In the genomic region with DNA sequence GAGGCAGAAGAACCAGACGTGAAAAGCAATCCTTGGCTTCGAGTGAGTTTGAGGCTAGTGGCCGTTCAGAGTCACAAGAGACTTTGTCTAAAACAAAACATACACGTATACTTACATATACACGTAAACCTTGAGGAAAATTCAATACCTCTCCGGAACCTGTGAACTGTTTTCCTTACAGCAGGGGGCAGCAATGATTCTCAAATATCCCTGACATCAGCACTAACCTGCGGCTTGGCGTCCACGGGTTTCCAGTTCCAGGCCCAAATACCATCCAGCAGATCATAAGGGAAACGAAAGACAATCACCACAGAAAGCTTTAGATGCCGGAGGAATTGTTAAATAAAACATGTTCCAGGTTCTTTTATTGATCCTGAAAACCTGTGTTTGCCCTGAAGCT, we compare ENCODE assay signal across 9 mouse cellular contexts. TPM values are rescaled to one million over a fixed set of nuclear protein-coding genes. Genes with fewer than 3 reads are reported as not detected.
DNase-seq lines count a peak whose midpoint lies in the region; ATAC-seq and TF ChIP-seq lines count a peak whose summit lies in the region.
"Had no signal": no experiment of that assay in that cellular context is flagged by ENCODE, and none has a peak within 500 bp of the region (broad histone marks: within the 10 kb centered on the region; RNA-seq: fewer than 3 reads in every experiment).

No protein-coding gene starts in this region.

- no peaks in the 10 kb centered on the region for H3K36me3 ChIP-seq in kidney, postnatal 0 days (ENCODE audit: insufficient read depth, low read length)
- H3K36me3 ChIP-seq in liver, embryonic 11.5 days (ENCODE audit: control insufficient read depth, insufficient read depth, low read length) = no peaks in the 10 kb centered on the region
- H3K36me3 ChIP-seq: heart, embryonic 13.5 days had no signal

- no peaks in the 10 kb centered on the region for H3K27me3 ChIP-seq in kidney, postnatal 0 days (ENCODE audit: insufficient read depth, low read length)
- H3K27me3 ChIP-seq in liver, embryonic 11.5 days (replicated peaks; ENCODE audit: control insufficient read depth, insufficient read depth, low read length) = no peaks in the 10 kb centered on the region
- H3K27me3 ChIP-seq: heart, embryonic 13.5 days had no signal

- intact Hi-C loops in gastrocnemius, postnatal 14 days (cut with DNase I; ENCODE audit: low total_unique reads) = no loop called here

- peak overlapping the region; percentile 57; the same call in 1 of the 2 replicates for H3K27ac ChIP-seq in kidney, postnatal 0 days
- no peak overlapping the region for H3K27ac ChIP-seq in liver, embryonic 11.5 days (ENCODE audit: low read depth, low read length)
- H3K27ac ChIP-seq: heart, embryonic 13.5 days had no signal

- 9% methylated on average over 11 of the region's 11 CpGs for WGBS in kidney, postnatal 0 days
- 22% methylated on average over 11 of the region's 11 CpGs for WGBS in liver, embryonic 11.5 days

- DNase-seq in B cell, adult 2 months = peak; percentile 81 to 83
- DNase-seq in R1 (ENCODE audit: low read depth, low spot score) = peak; percentile 87
- peak; percentile 80 to 90 for DNase-seq in cerebellum, postnatal 36 days
- peak; percentile 75 for DNase-seq in gastrocnemius, postnatal 14 days
- peak; percentile 94 for DNase-seq in kidney, postnatal 0 days (ENCODE audit: low spot score)
- DNase-seq in liver, embryonic 11.5 days (ENCODE audit: low spot score) = peak; percentile 58
- peak; percentile 84 for DNase-seq in testis, postnatal 10 days (ENCODE audit: low spot score)

- no peak overlapping the region for H3K9ac ChIP-seq in kidney, postnatal 0 days (ENCODE audit: low read depth, low read length)
- H3K9ac ChIP-seq in liver, embryonic 11.5 days (ENCODE audit: low read depth, low read length) = no peak overlapping the region
- H3K9ac ChIP-seq: heart, embryonic 13.5 days had no signal

- H3K4me3 ChIP-seq in kidney, postnatal 0 days (replicated peaks; ENCODE audit: low read depth, low read length) = no peak overlapping the region
- H3K4me3 ChIP-seq in liver, embryonic 11.5 days (ENCODE audit: low read depth, low read length) = no peak overlapping the region
- H3K4me3 ChIP-seq: heart, embryonic 13.5 days had no signal

- peaks cover 21% of the 10 kb centered on the region; the same call in 1 of the 2 replicates for H3K4me1 ChIP-seq in kidney, postnatal 0 days (replicated peaks; ENCODE audit: insufficient read depth, low read length)
- peaks cover 11% of the 10 kb centered on the region for H3K4me1 ChIP-seq in liver, embryonic 11.5 days (replicated peaks; ENCODE audit: control insufficient read depth, insufficient read depth, low read length)

- ATAC-seq in kidney, postnatal 0 days (replicated peaks; ENCODE audit: low FRiP score, low read depth) = no peak
- peak; percentile 39; the same call in 1 of the 2 replicates for ATAC-seq in liver, embryonic 11.5 days (replicated peaks; ENCODE audit: low FRiP score)
- peak; percentile 76; the same call in 1 of the 2 replicates for ATAC-seq in neutrophil, adult 5-6 weeks (ENCODE audit: extremely low read depth, insufficient number of reproducible peaks, low FRiP score, poor library complexity, severe bottlenecking)

- H3K9me3 ChIP-seq in kidney, postnatal 0 days (replicated peaks; ENCODE audit: low read length) = no peaks in the 10 kb centered on the region
- H3K9me3 ChIP-seq in liver, embryonic 11.5 days (ENCODE audit: control insufficient read depth, low read length) = no peaks in the 10 kb centered on the region
- H3K9me3 ChIP-seq: heart, embryonic 13.5 days had no signal

- TF ChIP-seq CTCF in kidney, postnatal 0 days (IDR thresholded peaks at IDR 0.05; ENCODE audit: low read depth) = peak; percentile 92

- H3K4me2 ChIP-seq in kidney, postnatal 0 days (ENCODE audit: low read length) = no peak overlapping the region
- no peak overlapping the region for H3K4me2 ChIP-seq in liver, embryonic 11.5 days
- H3K4me2 ChIP-seq: heart, embryonic 13.5 days had no signal

RNA-seq across cellular contexts. Expression of a gene that starts 19.7 kb away (rescaled TPM):
- 10 to 100 TPM; 10.1 to 15.9 TPM for total RNA-seq in gastrocnemius, postnatal 14 days (2021)
- 17.4 and 18.2 TPM in 2 replicates for polyA plus RNA-seq in kidney, postnatal 0 days (2015; fragmentation: Nextera tagmentation; extraction: Ambion mirVana)
- polyA plus RNA-seq in liver, embryonic 11.5 days (2014; fragmentation: Nextera tagmentation; extraction: Ambion mirVana) = 8.7 and 11.3 TPM in 2 replicates
- 27.8 and 30.0 TPM in 2 replicates for total RNA-seq in neutrophil, adult 5-6 weeks (2017)

RNA-seq across cellular contexts. Expression of a gene that starts 34.4 kb away (rescaled TPM):
- 10 to 100 TPM; 21.9 to 25.3 TPM for total RNA-seq in gastrocnemius, postnatal 14 days (2021)
- polyA plus RNA-seq in kidney, postnatal 0 days (2015; fragmentation: Nextera tagmentation; extraction: Ambion mirVana) = 116 and 126 TPM in 2 replicates
- polyA plus RNA-seq in liver, embryonic 11.5 days (2014; fragmentation: Nextera tagmentation; extraction: Ambion mirVana) = 77.1 and 85.4 TPM in 2 replicates
- 34.5 and 40.4 TPM in 2 replicates for total RNA-seq in neutrophil, adult 5-6 weeks (2017)

RNA-seq across cellular contexts. Expression of a gene that starts 50.6 kb away (rescaled TPM):
- total RNA-seq in gastrocnemius, postnatal 14 days (2021) = not detected
- 52.9 and 55.6 TPM in 2 replicates for polyA plus RNA-seq in kidney, postnatal 0 days (2015; fragmentation: Nextera tagmentation; extraction: Ambion mirVana)
- 4.8 and 5.9 TPM in 2 replicates for polyA plus RNA-seq in liver, embryonic 11.5 days (2014; fragmentation: Nextera tagmentation; extraction: Ambion mirVana)
- not detected in 2 replicates for total RNA-seq in neutrophil, adult 5-6 weeks (2017)
- polyA plus RNA-seq: heart, embryonic 13.5 days had no signal

RNA-seq across cellular contexts. Expression of a gene that starts 59.3 kb away (rescaled TPM):
- 10 to 100 TPM; 18.3 to 24.7 TPM for total RNA-seq in gastrocnemius, postnatal 14 days (2021)
- polyA plus RNA-seq in kidney, postnatal 0 days (2015; fragmentation: Nextera tagmentation; extraction: Ambion mirVana) = 79.3 and 80.7 TPM in 2 replicates
- 131 and 132 TPM in 2 replicates for polyA plus RNA-seq in liver, embryonic 11.5 days (2014; fragmentation: Nextera tagmentation; extraction: Ambion mirVana)
- 15.5 and 16.4 TPM in 2 replicates for total RNA-seq in neutrophil, adult 5-6 weeks (2017)

RNA-seq across cellular contexts. Expression of a gene that starts 59.5 kb away (rescaled TPM):
- total RNA-seq in gastrocnemius, postnatal 14 days (2021) = 10 to 100 TPM; 16.9 to 17.7 TPM
- polyA plus RNA-seq in kidney, postnatal 0 days (2015; fragmentation: Nextera tagmentation; extraction: Ambion mirVana) = 32.3 and 33.1 TPM in 2 replicates
- 40.4 and 40.6 TPM in 2 replicates for polyA plus RNA-seq in liver, embryonic 11.5 days (2014; fragmentation: Nextera tagmentation; extraction: Ambion mirVana)
- total RNA-seq in neutrophil, adult 5-6 weeks (2017) = 27.3 and 29.6 TPM in 2 replicates
